Mouse (Mus musculus) left cerebral cortex, adult 8-10 months (tissue): ENCODE data around the gene Rnf214. TPM values are rescaled to one million over a fixed set of nuclear protein-coding genes. Genes with fewer than 3 reads are reported as not detected.
A peak's percentile ranks its signal among the peaks of the same experiment; 100 is the strongest.

Experiments
- DNase-seq, 2 experiments: peaks; one replicate each; pipeline ENCODE4 v3.0.0; 2022; ENCODE audit warnings: low spot score in 2 of 2
- total RNA-seq, 4 experiments: library from RNA; stranded (reverse); gene quantifications; 2 replicates each; pipeline ENCODE4 v1.2.4; 2022

Gene Rnf214
- total RNA-seq, 4 experiments from 2014 or later = 72.3 to 85.7 (median 81.2) TPM

- no peak for DNase-seq
Observed at GRCm38 (mm10) chr9:45936883-45937282, 30.2 kb upstream of the Rnf214 start.

GRCm38 (mm10) chr9:45935628-45936210, 29.0 kb upstream of the Rnf214 start, which contains the start of gene Tagln:
Gene Tagln, minus strand, starts transcription at chr9:45936058.
- DNase-seq = no peak

- peak in 1 of 2 experiments; percentile 50 for DNase-seq
Observed at GRCm38 (mm10) chr9:45932571-45933415, 26.1 kb upstream of the Rnf214 start.

- no peak for DNase-seq
Observed at GRCm38 (mm10) chr9:45931958-45932357, 25.2 kb upstream of the Rnf214 start.

- no peak for DNase-seq
Observed at GRCm38 (mm10) chr9:45929285-45929684, 22.6 kb upstream of the Rnf214 start.

- no peak for DNase-seq
Observed at GRCm38 (mm10) chr9:45919895-45920294, 13.2 kb upstream of the Rnf214 start.

- peak in 1 of 2 experiments; percentile 56 for DNase-seq
Observed at GRCm38 (mm10) chr9:45917041-45917934, 10.6 kb upstream of the Rnf214 start.

GRCm38 (mm10) chr9:45915659-45916058, 8.9 kb upstream of the Rnf214 start:
- peak in 1 of 2 experiments; percentile 40 for DNase-seq

GRCm38 (mm10) chr9:45911673-45912072, 5.0 kb upstream of the Rnf214 start:
- DNase-seq = no peak

GRCm38 (mm10) chr9:45910995-45911394, 4.3 kb upstream of the Rnf214 start:
- DNase-seq = no peak

- DNase-seq = no peak
Observed at GRCm38 (mm10) chr9:45907078-45907428, 342 bp upstream of the Rnf214 start.

- DNase-seq = peak in 1 of 2 experiments; percentile 30
Observed at GRCm38 (mm10) chr9:45905811-45906237, 887 bp downstream of the Rnf214 start.

- no peak for DNase-seq
Observed at GRCm38 (mm10) chr9:45905196-45905595, 1.5 kb downstream of the Rnf214 start.

GRCm38 (mm10) chr9:45893681-45894080, 13.0 kb downstream of the Rnf214 start:
- no peak for DNase-seq

- DNase-seq = no peak
Observed at GRCm38 (mm10) chr9:45877928-45878327, 28.8 kb downstream of the Rnf214 start.

- DNase-seq = no peak
Observed at GRCm38 (mm10) chr9:45870265-45870664, 36.4 kb downstream of the Rnf214 start.

- DNase-seq = no peak
Observed at GRCm38 (mm10) chr9:45869181-45869580, 37.5 kb downstream of the Rnf214 start.

- no peak for DNase-seq
Observed at GRCm38 (mm10) chr9:45861813-45862212, 44.9 kb downstream of the Rnf214 start.

- DNase-seq = no peak
Observed at GRCm38 (mm10) chr9:45859364-45859763, 47.3 kb downstream of the Rnf214 start.

- DNase-seq = no peak
Observed at GRCm38 (mm10) chr9:45854136-45854535, 52.6 kb downstream of the Rnf214 start.

- DNase-seq = no peak
Observed at GRCm38 (mm10) chr9:45853695-45854094, 53.0 kb downstream of the Rnf214 start.

- no peak for DNase-seq
Observed at GRCm38 (mm10) chr9:45851776-45852175, 54.9 kb downstream of the Rnf214 start.
